Mouse (Mus musculus): ENCODE measurements around the gene Trhr2. TPM values are rescaled to one million over a fixed set of nuclear protein-coding genes. Genes with fewer than 3 reads are reported as not detected.

The Trhr2 gene
- polyA plus RNA-seq, 1 experiment from 2014 or later = not detected

- ATAC-seq = no peak
- Histone ChIP-seq H3K9me3 (ENCODE audit: control insufficient read depth) (no peaks in the 10 kb centered on the region), H3K4me1 (replicated peaks; ENCODE audit: control insufficient read depth, insufficient read depth, low read length) (peaks cover 4% of the 10 kb centered on the region; the same call in 1 of the 2 replicates), H3K4me3 (ENCODE audit: low read depth, low read length) (no peak overlapping the region), H3K36me3 (ENCODE audit: control insufficient read depth, insufficient read depth) (peaks cover 16% of the 10 kb centered on the region; the same call in 1 of the 2 replicates), H3K27ac (ENCODE audit: low read depth, low read length) (no peak overlapping the region), H3K4me2 (replicated peaks; ENCODE audit: low read depth) (peak overlapping the region; percentile 52), H3K9ac (ENCODE audit: low read depth, low read length) (no peak overlapping the region), H3K27me3 (replicated peaks; ENCODE audit: control insufficient read depth, insufficient read depth, low read length) (no peaks in the 10 kb centered on the region)
- WGBS = 15% methylated on average over 5 of the region's 5 CpGs
- TF ChIP-seq CTCF (IDR thresholded peaks at IDR 0.05; ENCODE audit: low read depth) = no peak
Observed at GRCm38 (mm10) chr8:122342362-122342761, 18.2 kb downstream of the Trhr2 start.

GRCm38 (mm10) chr8:122341790-122342189, 18.8 kb downstream of the Trhr2 start:
- WGBS = 71% methylated on average over 6 of the region's 6 CpGs
- peaks cover 4% of the 10 kb centered on the region; the same call in 1 of the 2 replicates for H3K4me1 ChIP-seq (replicated peaks; ENCODE audit: control insufficient read depth, insufficient read depth, low read length)
- no peaks in the 10 kb centered on the region for H3K9me3 ChIP-seq (ENCODE audit: control insufficient read depth)
- no peak overlapping the region for H3K27ac ChIP-seq (ENCODE audit: low read depth, low read length)
- H3K27me3 ChIP-seq (replicated peaks; ENCODE audit: control insufficient read depth, insufficient read depth, low read length) = no peaks in the 10 kb centered on the region
- no peak for TF ChIP-seq CTCF (IDR thresholded peaks at IDR 0.05; ENCODE audit: low read depth)
- no peak overlapping the region for H3K4me3 ChIP-seq (ENCODE audit: low read depth, low read length)
- H3K9ac ChIP-seq (ENCODE audit: low read depth, low read length) = no peak overlapping the region
- peaks cover 22% of the 10 kb centered on the region for H3K36me3 ChIP-seq (ENCODE audit: control insufficient read depth, insufficient read depth)
- no peak overlapping the region for H3K4me2 ChIP-seq (replicated peaks; ENCODE audit: low read depth)
- no peak for ATAC-seq

- no peaks in the 10 kb centered on the region for H3K9me3 ChIP-seq (ENCODE audit: control insufficient read depth)
- H3K4me3 ChIP-seq (ENCODE audit: low read depth, low read length) = no peak overlapping the region
- no peak for TF ChIP-seq CTCF (IDR thresholded peaks at IDR 0.05; ENCODE audit: low read depth)
- H3K4me1 ChIP-seq (replicated peaks; ENCODE audit: control insufficient read depth, insufficient read depth, low read length) = peaks cover 4% of the 10 kb centered on the region; the same call in 1 of the 2 replicates
- no peak overlapping the region for H3K4me2 ChIP-seq (replicated peaks; ENCODE audit: low read depth)
- H3K36me3 ChIP-seq (ENCODE audit: control insufficient read depth, insufficient read depth) = peaks cover 32% of the 10 kb centered on the region
- no peak overlapping the region for H3K27ac ChIP-seq (ENCODE audit: low read depth, low read length)
- no peaks in the 10 kb centered on the region for H3K27me3 ChIP-seq (replicated peaks; ENCODE audit: control insufficient read depth, insufficient read depth, low read length)
- ATAC-seq = no peak
- H3K9ac ChIP-seq (ENCODE audit: low read depth, low read length) = no peak overlapping the region
- 73% methylated on average over 3 of the region's 3 CpGs for WGBS
Observed at GRCm38 (mm10) chr8:122340761-122341160, 19.8 kb downstream of the Trhr2 start.

GRCm38 (mm10) chr8:122338852-122339251, 21.7 kb downstream of the Trhr2 start:
- TF ChIP-seq CTCF (IDR thresholded peaks at IDR 0.05; ENCODE audit: low read depth) = peak; percentile 38; the same call in 1 of the 2 replicates
- H3K4me3 ChIP-seq (ENCODE audit: low read depth, low read length) = no peak overlapping the region
- 77% methylated on average over 6 of the region's 6 CpGs for WGBS

GRCm38 (mm10) chr8:122336251-122336910, 24.2 kb downstream of the Trhr2 start:
- peak; percentile 9; the same call in 1 of the 2 replicates for ATAC-seq
- Histone ChIP-seq H3K9ac (ENCODE audit: low read depth, low read length) (no peak overlapping the region), H3K4me3 (ENCODE audit: low read depth, low read length) (peak overlapping the region; percentile 24), H3K27ac (ENCODE audit: low read depth, low read length) (no peak overlapping the region), H3K4me1 (replicated peaks; ENCODE audit: control insufficient read depth, insufficient read depth, low read length) (no peaks in the 10 kb centered on the region), H3K9me3 (ENCODE audit: control insufficient read depth) (no peaks in the 10 kb centered on the region), H3K27me3 (replicated peaks; ENCODE audit: control insufficient read depth, insufficient read depth, low read length) (no peaks in the 10 kb centered on the region), H3K4me2 (replicated peaks; ENCODE audit: low read depth) (peak overlapping the region; percentile 67), H3K36me3 (ENCODE audit: control insufficient read depth, insufficient read depth) (peaks cover 63% of the 10 kb centered on the region)
- TF ChIP-seq CTCF (IDR thresholded peaks at IDR 0.05; ENCODE audit: low read depth) = no peak
- 46% methylated on average over 74 of the region's 81 CpGs for WGBS

More at GRCm38 (mm10) chr8:122338852-122339251, 21.7 kb downstream of the Trhr2 start:
- Histone ChIP-seq H3K27ac (ENCODE audit: low read depth, low read length) (no peak overlapping the region), H3K36me3 (ENCODE audit: control insufficient read depth, insufficient read depth) (peaks cover 51% of the 10 kb centered on the region), H3K27me3 (replicated peaks; ENCODE audit: control insufficient read depth, insufficient read depth, low read length) (no peaks in the 10 kb centered on the region), H3K4me1 (replicated peaks; ENCODE audit: control insufficient read depth, insufficient read depth, low read length) (no peaks in the 10 kb centered on the region), H3K9me3 (ENCODE audit: control insufficient read depth) (no peaks in the 10 kb centered on the region), H3K9ac (ENCODE audit: low read depth, low read length) (no peak overlapping the region), H3K4me2 (replicated peaks; ENCODE audit: low read depth) (no peak overlapping the region)
- no peak for ATAC-seq

- no peak overlapping the region for H3K27ac ChIP-seq (ENCODE audit: low read depth, low read length)
- H3K36me3 ChIP-seq (ENCODE audit: control insufficient read depth, insufficient read depth) = peaks cover 63% of the 10 kb centered on the region
- peak overlapping the region; percentile 67 for H3K4me2 ChIP-seq (replicated peaks; ENCODE audit: low read depth)
- no peaks in the 10 kb centered on the region for H3K9me3 ChIP-seq (ENCODE audit: control insufficient read depth)
- no peak for ATAC-seq
- peak overlapping the region; percentile 24 for H3K4me3 ChIP-seq (ENCODE audit: low read depth, low read length)
- no peaks in the 10 kb centered on the region for H3K4me1 ChIP-seq (replicated peaks; ENCODE audit: control insufficient read depth, insufficient read depth, low read length)
- H3K9ac ChIP-seq (ENCODE audit: low read depth, low read length) = no peak overlapping the region
- WGBS = 48% methylated on average over 57 of the region's 57 CpGs
- no peak for TF ChIP-seq CTCF (IDR thresholded peaks at IDR 0.05; ENCODE audit: low read depth)
- H3K27me3 ChIP-seq (replicated peaks; ENCODE audit: control insufficient read depth, insufficient read depth, low read length) = no peaks in the 10 kb centered on the region
Observed at GRCm38 (mm10) chr8:122335638-122336250, 24.8 kb downstream of the Trhr2 start.
